14 mouse cellular contexts compared by ENCODE assay signal in genomic region chr12:117151611-117152010, GRCm38 (mm10).
DNase-seq lines count a peak whose midpoint lies in the region; ATAC-seq and TF ChIP-seq lines count a peak whose summit lies in the region.
"Had no signal": no experiment of that assay in that cellular context is flagged by ENCODE, and none has a peak within 500 bp of the region (broad histone marks: within the 10 kb centered on the region; RNA-seq: fewer than 3 reads in every experiment).

No protein-coding gene starts in this region.

- no peaks in the 10 kb centered on the region for H3K36me3 ChIP-seq in heart, embryonic 10.5 days
- no peaks in the 10 kb centered on the region for H3K36me3 ChIP-seq in heart, embryonic 11.5 days (ENCODE audit: control insufficient read depth, insufficient read depth, low read length)
- H3K36me3 ChIP-seq in forebrain, embryonic 11.5 days (ENCODE audit: control insufficient read depth, insufficient read depth, low read length) = no peaks in the 10 kb centered on the region
- H3K36me3 ChIP-seq in limb, embryonic 10.5 days = no peaks in the 10 kb centered on the region
- H3K36me3 ChIP-seq in myocyte (ENCODE audit: control insufficient read depth, insufficient read depth) = no peaks in the 10 kb centered on the region
- H3K36me3 ChIP-seq: heart, embryonic 15.5 days; intestine, embryonic 15.5 days; liver, embryonic 12.5 days had no signal

- peak overlapping the region; percentile 44; the same call in 1 of the 2 replicates for H3K4me3 ChIP-seq in heart, embryonic 10.5 days
- no peak overlapping the region for H3K4me3 ChIP-seq in heart, embryonic 11.5 days (ENCODE audit: low read depth, low read length)
- peak overlapping the region; percentile 53 for H3K4me3 ChIP-seq in forebrain, embryonic 11.5 days (ENCODE audit: low read depth, low read length)
- H3K4me3 ChIP-seq in limb, embryonic 10.5 days = peak overlapping the region; percentile 37
- H3K4me3 ChIP-seq in myocyte = peak overlapping the region; percentile 31
- H3K4me3 ChIP-seq: gastrocnemius, adult 2 months; liver, embryonic 12.5 days; megakaryocyte, embryonic 14.5 days had no signal

- H3K27ac ChIP-seq in heart, embryonic 10.5 days = no peak overlapping the region
- H3K27ac ChIP-seq in heart, embryonic 11.5 days (ENCODE audit: low read depth, low read length) = no peak overlapping the region
- H3K27ac ChIP-seq in forebrain, embryonic 11.5 days (ENCODE audit: low read depth, low read length) = peak overlapping the region; percentile 88
- no peak overlapping the region for H3K27ac ChIP-seq in limb, embryonic 10.5 days
- H3K27ac ChIP-seq: gastrocnemius, adult 2 months; heart, embryonic 15.5 days; intestine, embryonic 15.5 days; liver, embryonic 12.5 days had no signal

- H3K9me3 ChIP-seq in heart, embryonic 10.5 days = no peaks in the 10 kb centered on the region
- no peaks in the 10 kb centered on the region for H3K9me3 ChIP-seq in heart, embryonic 11.5 days (replicated peaks; ENCODE audit: control insufficient read depth, low read length)
- H3K9me3 ChIP-seq in forebrain, embryonic 11.5 days (ENCODE audit: control insufficient read depth, low read length) = no peaks in the 10 kb centered on the region
- H3K9me3 ChIP-seq in limb, embryonic 10.5 days (replicated peaks) = no peaks in the 10 kb centered on the region
- H3K9me3 ChIP-seq: heart, embryonic 15.5 days; intestine, embryonic 15.5 days; liver, embryonic 12.5 days; megakaryocyte, embryonic 14.5 days had no signal

- H3K27me3 ChIP-seq in heart, embryonic 10.5 days (ENCODE audit: insufficient read depth, poor library complexity, severe bottlenecking) = peaks cover 79% of the 10 kb centered on the region
- H3K27me3 ChIP-seq in heart, embryonic 11.5 days (ENCODE audit: control insufficient read depth, insufficient read depth, low read length) = peaks cover 69% of the 10 kb centered on the region
- H3K27me3 ChIP-seq in forebrain, embryonic 11.5 days (ENCODE audit: control insufficient read depth, insufficient read depth, low read length) = peaks cover 51% of the 10 kb centered on the region
- peaks cover 96% of the 10 kb centered on the region for H3K27me3 ChIP-seq in limb, embryonic 10.5 days (ENCODE audit: low read depth, poor library complexity, severe bottlenecking)
- no peaks in the 10 kb centered on the region for H3K27me3 ChIP-seq in myocyte (ENCODE audit: control insufficient read depth, insufficient read depth, insufficient read length)

- H3ac ChIP-seq in myocyte (ENCODE audit: control insufficient read depth, insufficient read length) = no peak overlapping the region

- no peak for ATAC-seq in heart, embryonic 11.5 days (replicated peaks; ENCODE audit: insufficient number of reproducible peaks, low FRiP score, low TSS enrichment)
- ATAC-seq in forebrain, embryonic 11.5 days (replicated peaks; ENCODE audit: low FRiP score) = peak; percentile 28
- ATAC-seq in megakaryocyte progenitor cell, adult 5-6 weeks (replicated peaks; ENCODE audit: poor library complexity) = no peak
- ATAC-seq: intestine, embryonic 15.5 days; liver, embryonic 12.5 days had no signal

- DNase-seq in heart, embryonic 10.5 days (ENCODE audit: low spot score) = no peak
- peak; percentile 64 for DNase-seq in forebrain, embryonic 11.5 days (ENCODE audit: low spot score)
- DNase-seq in limb, embryonic 10.5 days (ENCODE audit: low spot score) = peak; percentile 58
- DNase-seq in layer of hippocampus, postnatal 10 days (ENCODE audit: low spot score in 2 of 2) = no peak
- no peak for DNase-seq in thymus, postnatal 0 days (ENCODE audit: low spot score)
- DNase-seq: gastrocnemius, adult 2 months; spleen, adult 18-20 months had no signal

- WGBS in heart, embryonic 10.5 days = 10% methylated on average over 7 of the region's 7 CpGs
- 5% methylated on average over 7 of the region's 7 CpGs for WGBS in heart, embryonic 11.5 days (ENCODE audit: insufficient replicate concordance)
- WGBS in forebrain, embryonic 11.5 days = 5% methylated on average over 7 of the region's 7 CpGs
- WGBS in limb, embryonic 10.5 days = 6% methylated on average over 7 of the region's 7 CpGs

- H3K4me2 ChIP-seq in heart, embryonic 11.5 days = no peak overlapping the region
- H3K4me2 ChIP-seq in forebrain, embryonic 11.5 days (ENCODE audit: low read depth, low read length, severe bottlenecking) = peak overlapping the region; percentile 66
- peak overlapping the region; percentile 73 for H3K4me2 ChIP-seq in myocyte (ENCODE audit: low read depth)
- H3K4me2 ChIP-seq: liver, embryonic 12.5 days had no signal

- TF ChIP-seq POLR2A in myocyte (IDR thresholded peaks at IDR 0.05; ENCODE audit: insufficient read length, low read depth) = no peak

- peaks cover 34% of the 10 kb centered on the region for H3K4me1 ChIP-seq in heart, embryonic 10.5 days
- peaks cover 9% of the 10 kb centered on the region; the same call in 1 of the 2 replicates for H3K4me1 ChIP-seq in heart, embryonic 11.5 days (ENCODE audit: control insufficient read depth, insufficient read depth, low read length)
- H3K4me1 ChIP-seq in forebrain, embryonic 11.5 days (replicated peaks; ENCODE audit: control insufficient read depth, insufficient read depth, low read length) = peaks cover 24% of the 10 kb centered on the region
- H3K4me1 ChIP-seq in limb, embryonic 10.5 days = peaks cover 63% of the 10 kb centered on the region
- H3K4me1 ChIP-seq: liver, embryonic 12.5 days had no signal

- H3K9ac ChIP-seq in heart, embryonic 11.5 days (ENCODE audit: low read depth, low read length) = no peak overlapping the region
- peak overlapping the region; percentile 68 for H3K9ac ChIP-seq in forebrain, embryonic 11.5 days (ENCODE audit: low read length)
- H3K9ac ChIP-seq: heart, embryonic 15.5 days; intestine, embryonic 15.5 days; liver, embryonic 12.5 days had no signal

- no peaks in the 10 kb centered on the region for H3K79me2 ChIP-seq in myocyte (ENCODE audit: control insufficient read depth, insufficient read depth)

TF ChIP-seq in myocyte, 11 proteins besides CTCF, POLR2A, EP300 and RAD21:
- TF ChIP-seq REST (IDR thresholded peaks at IDR 0.05; ENCODE audit: insufficient read depth, insufficient read length) = no peak
- no peak for TF ChIP-seq CEBPB (IDR thresholded peaks at IDR 0.05; ENCODE audit: insufficient read depth, poor library complexity, severe bottlenecking)
- no peak for TF ChIP-seq USF1 (IDR thresholded peaks at IDR 0.05; ENCODE audit: low read depth)
- no peak for TF ChIP-seq MYOD1 (IDR thresholded peaks at IDR 0.05; ENCODE audit: control insufficient read depth in 1 of 3, insufficient read length in 2 of 3, low read depth in 2 of 3)
- no peak for TF ChIP-seq TCF3 (IDR thresholded peaks at IDR 0.05; ENCODE audit: insufficient read length, low read depth)
- TF ChIP-seq MYOG (IDR thresholded peaks at IDR 0.05; ENCODE audit: control insufficient read depth in 1 of 3, insufficient read depth in 1 of 3, insufficient read length in 2 of 3, low read depth in 2 of 3) = no peak
- no peak for TF ChIP-seq MAX (IDR thresholded peaks at IDR 0.05; ENCODE audit: low read depth)
- no peak for TF ChIP-seq E2F4 (IDR thresholded peaks at IDR 0.05; ENCODE audit: insufficient read depth)
- TF ChIP-seq TCF12 (IDR thresholded peaks at IDR 0.05; ENCODE audit: insufficient read depth, poor library complexity, severe bottlenecking) = no peak
- TF ChIP-seq POLR2AphosphoS2 (IDR thresholded peaks at IDR 0.05; ENCODE audit: insufficient read length, low read depth) = no peak
- TF ChIP-seq SRF (IDR thresholded peaks at IDR 0.05; ENCODE audit: control insufficient read depth, insufficient read length, low read depth) = no peak

Comparison
In these comparisons a context has a peak if more than half of its experiments do, and no peak if none do; other contexts are left out.
1. DNase-seq: peak in forebrain, embryonic 11.5 days (single experiment) and limb, embryonic 10.5 days (single experiment); none in heart, embryonic 10.5 days (single experiment), layer of hippocampus, postnatal 10 days (0 of 2) and thymus, postnatal 0 days (single experiment).